Mouse (Mus musculus): ENCODE data around the gene Smyd3. TPM values are rescaled to one million over a fixed set of nuclear protein-coding genes. Genes with fewer than 3 reads are reported as not detected.

The Smyd3 gene
- polyA plus RNA-seq, 1 experiment: 14.2 TPM

GRCm38 (mm10) chr1:179408086-179408485 is 109.8 kb downstream of the Smyd3 start:
- H3K27ac ChIP-seq (ENCODE audit: insufficient read depth, low read length): no peak overlapping the region
- TF ChIP-seq POLR2A (IDR thresholded peaks at IDR 0.05; ENCODE audit: extremely low read depth, insufficient read depth, low read length) (no peak), CTCF (IDR thresholded peaks at IDR 0.05; ENCODE audit: extremely low read depth, insufficient read depth, low read length) (no peak)
- no peak overlapping the region for H3K4me3 ChIP-seq (ENCODE audit: insufficient read depth, low read length)
- H3K4me1 ChIP-seq (ENCODE audit: control insufficient read depth, insufficient read depth, low read length): no peaks in the 10 kb centered on the region

DNA sequence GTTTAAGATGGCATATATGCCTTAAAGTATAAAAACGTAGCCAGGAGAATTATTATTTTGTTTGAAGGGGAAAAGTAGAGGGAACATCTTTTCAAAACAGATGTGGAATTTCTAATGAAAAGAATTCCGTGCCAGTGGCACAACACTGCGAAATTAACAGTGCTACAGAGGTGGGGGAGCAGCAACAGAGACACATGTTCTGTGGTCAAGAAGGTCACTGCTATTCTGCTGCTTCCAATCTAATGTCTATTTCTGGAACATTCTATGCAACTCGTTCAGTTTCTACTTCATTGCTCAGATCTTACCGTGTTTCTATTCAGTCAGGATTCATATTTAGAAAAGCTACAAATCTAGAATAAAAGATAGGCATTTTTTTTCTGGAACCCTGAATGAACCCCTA is 117.0 kb downstream of the Smyd3 start:
- Histone ChIP-seq H3K4me3 (ENCODE audit: insufficient read depth, low read length) (no peak overlapping the region), H3K27ac (ENCODE audit: insufficient read depth, low read length) (no peak overlapping the region), H3K4me1 (ENCODE audit: control insufficient read depth, insufficient read depth, low read length) (no peaks in the 10 kb centered on the region)
- TF ChIP-seq CTCF (IDR thresholded peaks at IDR 0.05; ENCODE audit: extremely low read depth, insufficient read depth, low read length) (no peak), POLR2A (IDR thresholded peaks at IDR 0.05; ENCODE audit: extremely low read depth, insufficient read depth, low read length) (no peak)

DNA sequence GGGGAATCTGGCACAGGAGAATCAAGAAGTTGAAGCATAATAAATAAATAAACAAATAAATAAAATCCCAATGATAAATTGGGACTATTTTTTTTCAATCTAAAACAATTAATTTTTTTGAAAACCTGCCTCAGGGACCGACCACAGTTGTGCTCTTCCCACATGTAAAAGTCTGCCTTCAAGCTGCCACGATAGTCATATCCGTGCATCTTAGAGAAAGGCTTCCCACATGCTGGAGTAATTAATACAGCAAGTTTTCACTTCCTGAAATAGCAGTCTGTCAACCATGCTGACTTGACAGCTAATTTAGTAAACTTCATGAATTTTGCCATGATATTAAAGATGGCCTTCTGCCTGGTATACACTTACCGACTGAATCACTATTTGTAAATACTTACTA is 119.2 kb downstream of the Smyd3 start:
- no peak for TF ChIP-seq CTCF (IDR thresholded peaks at IDR 0.05; ENCODE audit: extremely low read depth, insufficient read depth, low read length)
- no peak for TF ChIP-seq POLR2A (IDR thresholded peaks at IDR 0.05; ENCODE audit: extremely low read depth, insufficient read depth, low read length)
- Histone ChIP-seq H3K4me3 (ENCODE audit: insufficient read depth, low read length) (no peak overlapping the region), H3K4me1 (ENCODE audit: control insufficient read depth, insufficient read depth, low read length) (no peaks in the 10 kb centered on the region), H3K27ac (ENCODE audit: insufficient read depth, low read length) (no peak overlapping the region)

GRCm38 (mm10) chr1:179386237-179386975 is 131.4 kb downstream of the Smyd3 start:
- TF ChIP-seq CTCF (IDR thresholded peaks at IDR 0.05; ENCODE audit: extremely low read depth, insufficient read depth, low read length) (no peak), POLR2A (IDR thresholded peaks at IDR 0.05; ENCODE audit: extremely low read depth, insufficient read depth, low read length) (no peak)
- H3K4me3 ChIP-seq (ENCODE audit: insufficient read depth, low read length): no peak overlapping the region
- H3K27ac ChIP-seq (ENCODE audit: insufficient read depth, low read length): no peak overlapping the region
- H3K4me1 ChIP-seq (ENCODE audit: control insufficient read depth, insufficient read depth, low read length): no peaks in the 10 kb centered on the region

DNA sequence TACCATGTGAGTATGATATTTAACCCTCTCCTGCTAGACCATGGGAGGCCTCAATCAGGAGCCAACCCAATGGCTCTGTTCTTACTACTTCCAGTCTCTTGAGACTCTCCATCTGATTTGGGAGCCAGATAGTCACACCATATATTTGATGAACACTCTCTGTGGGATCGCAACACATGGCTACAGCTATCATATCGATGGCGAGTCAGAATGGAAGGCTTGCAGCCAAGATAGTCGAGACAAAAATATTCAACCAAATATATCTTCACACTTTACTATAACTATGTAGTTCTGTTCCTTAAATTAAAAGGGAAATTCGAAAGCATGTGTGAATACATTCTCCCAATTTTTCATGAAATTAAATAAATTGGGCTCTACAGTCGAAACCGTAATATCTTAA is 132.2 kb downstream of the Smyd3 start:
- no peaks in the 10 kb centered on the region for H3K4me1 ChIP-seq (ENCODE audit: control insufficient read depth, insufficient read depth, low read length)
- H3K27ac ChIP-seq (ENCODE audit: insufficient read depth, low read length): no peak overlapping the region
- TF ChIP-seq POLR2A (IDR thresholded peaks at IDR 0.05; ENCODE audit: extremely low read depth, insufficient read depth, low read length) (no peak), CTCF (IDR thresholded peaks at IDR 0.05; ENCODE audit: extremely low read depth, insufficient read depth, low read length) (no peak)

GRCm38 (mm10) chr1:179384296-179384695 is 133.5 kb downstream of the Smyd3 start:
- Histone ChIP-seq H3K4me3 (ENCODE audit: insufficient read depth, low read length) (no peak overlapping the region), H3K4me1 (ENCODE audit: control insufficient read depth, insufficient read depth, low read length) (no peaks in the 10 kb centered on the region), H3K27ac (ENCODE audit: insufficient read depth, low read length) (no peak overlapping the region)
- TF ChIP-seq CTCF (IDR thresholded peaks at IDR 0.05; ENCODE audit: extremely low read depth, insufficient read depth, low read length) (no peak), POLR2A (IDR thresholded peaks at IDR 0.05; ENCODE audit: extremely low read depth, insufficient read depth, low read length) (no peak)

More for the DNA sequence above, 132.2 kb downstream of the Smyd3 start:
- no peak overlapping the region for H3K4me3 ChIP-seq (ENCODE audit: insufficient read depth, low read length)

DNA sequence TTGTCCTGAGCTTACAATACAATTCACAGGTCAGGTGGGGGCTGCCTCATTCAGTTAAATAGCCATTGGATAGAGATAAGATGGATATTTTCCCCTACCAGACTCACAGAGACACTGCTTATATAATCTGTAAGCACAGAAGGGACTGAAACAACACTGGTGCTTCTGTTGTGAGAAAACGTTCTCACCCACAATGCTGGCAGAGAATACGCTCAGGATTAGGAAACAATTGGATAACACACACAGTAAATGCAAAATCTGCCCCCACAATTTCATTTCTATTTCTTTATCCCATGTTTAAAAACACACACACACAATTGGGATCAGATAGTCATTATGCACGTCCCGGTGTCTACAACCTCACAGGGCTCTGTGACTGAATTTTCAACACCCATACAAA is 139.7 kb downstream of the Smyd3 start:
- no peak overlapping the region for H3K27ac ChIP-seq (ENCODE audit: insufficient read depth, low read length)
- TF ChIP-seq CTCF (IDR thresholded peaks at IDR 0.05; ENCODE audit: extremely low read depth, insufficient read depth, low read length) (no peak), POLR2A (IDR thresholded peaks at IDR 0.05; ENCODE audit: extremely low read depth, insufficient read depth, low read length) (no peak)
- H3K4me1 ChIP-seq (ENCODE audit: control insufficient read depth, insufficient read depth, low read length): no peaks in the 10 kb centered on the region

GRCm38 (mm10) chr1:179374987-179375386 is 142.9 kb downstream of the Smyd3 start:
- Histone ChIP-seq H3K4me3 (ENCODE audit: insufficient read depth, low read length) (no peak overlapping the region), H3K27ac (ENCODE audit: insufficient read depth, low read length) (no peak overlapping the region), H3K4me1 (ENCODE audit: control insufficient read depth, insufficient read depth, low read length) (no peaks in the 10 kb centered on the region)
- TF ChIP-seq CTCF (IDR thresholded peaks at IDR 0.05; ENCODE audit: extremely low read depth, insufficient read depth, low read length): no peak
- TF ChIP-seq POLR2A (IDR thresholded peaks at IDR 0.05; ENCODE audit: extremely low read depth, insufficient read depth, low read length): no peak

More for the DNA sequence above, 139.7 kb downstream of the Smyd3 start:
- H3K4me3 ChIP-seq (ENCODE audit: insufficient read depth, low read length): no peak overlapping the region

GRCm38 (mm10) chr1:179373911-179374310 is 143.9 kb downstream of the Smyd3 start:
- no peaks in the 10 kb centered on the region for H3K4me1 ChIP-seq (ENCODE audit: control insufficient read depth, insufficient read depth, low read length)
- H3K4me3 ChIP-seq (ENCODE audit: insufficient read depth, low read length): no peak overlapping the region
- H3K27ac ChIP-seq (ENCODE audit: insufficient read depth, low read length): no peak overlapping the region
- no peak for TF ChIP-seq POLR2A (IDR thresholded peaks at IDR 0.05; ENCODE audit: extremely low read depth, insufficient read depth, low read length)
- TF ChIP-seq CTCF (IDR thresholded peaks at IDR 0.05; ENCODE audit: extremely low read depth, insufficient read depth, low read length): no peak

DNA sequence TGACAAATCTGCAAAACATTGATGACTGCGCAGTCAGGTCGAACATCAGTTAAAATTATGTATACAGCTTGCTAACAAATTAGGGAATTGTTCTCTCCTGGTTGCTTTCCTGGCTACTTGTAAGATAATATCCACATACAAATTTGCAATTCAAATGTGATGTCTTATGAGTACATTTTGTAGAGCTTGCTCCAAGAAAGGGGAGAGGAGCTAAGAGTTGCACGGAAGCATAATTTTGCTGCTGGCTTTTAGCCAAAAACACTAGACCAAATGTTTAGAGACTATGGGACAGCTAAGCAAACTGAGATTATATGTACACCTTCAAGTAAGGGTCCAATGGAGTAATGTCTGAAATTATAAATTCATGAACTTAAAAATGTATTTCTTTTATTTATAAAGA is 146.7 kb downstream of the Smyd3 start:
- no peak for TF ChIP-seq CTCF (IDR thresholded peaks at IDR 0.05; ENCODE audit: extremely low read depth, insufficient read depth, low read length)
- TF ChIP-seq POLR2A (IDR thresholded peaks at IDR 0.05; ENCODE audit: extremely low read depth, insufficient read depth, low read length): no peak
- no peak overlapping the region for H3K4me3 ChIP-seq (ENCODE audit: insufficient read depth, low read length)
- H3K4me1 ChIP-seq (ENCODE audit: control insufficient read depth, insufficient read depth, low read length): no peaks in the 10 kb centered on the region
- no peak overlapping the region for H3K27ac ChIP-seq (ENCODE audit: insufficient read depth, low read length)
